Mouse (Mus musculus) T-helper 2 cell (primary cell): ENCODE data around the gene D430042O09Rik.
"Not testable (repeated sequence)": the region's sequence is repeated elsewhere in the genome, so short reads cannot be mapped to it uniquely, and the experiment has no call there.

ENCODE experiments used
- in situ Hi-C: fragments of 300-600 bp; cut with MboI, MseI; formaldehyde crosslinking; loops from one replicate; pipeline ENCODE4 v1.15.1; 2025; ENCODE audit warnings: high pct_unique_total_duplicates

Gene D430042O09Rik

GRCm38 (mm10) chr7:125707593-125708022, at the start of gene D430042O09Rik, which contains the start of gene Gtf3c1:
D430042O09Rik (plus strand) TSS chr7:125707888.
Gtf3c1 (minus strand) TSS chr7:125707780.
- in situ Hi-C loops = no loop called here

DNA sequence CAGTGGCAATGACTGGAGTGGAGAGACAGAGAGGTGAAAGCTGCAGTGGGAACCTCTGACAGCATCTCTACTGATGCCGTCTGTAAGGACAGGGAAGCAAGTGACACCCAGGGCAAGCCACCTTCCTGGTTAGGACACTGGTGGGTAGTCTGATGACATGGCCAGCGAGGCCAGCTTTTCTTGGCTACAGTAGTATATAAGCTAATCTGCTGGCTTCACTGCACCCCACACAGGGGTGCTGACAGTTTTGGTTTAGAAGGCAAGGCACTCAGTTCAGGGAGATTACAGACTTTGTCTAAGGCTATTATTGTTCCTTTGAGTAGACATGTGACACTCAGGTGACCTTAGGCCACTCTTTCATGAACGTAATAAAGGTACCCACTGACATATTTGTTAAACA, 44.0 kb upstream of the D430042O09Rik start:
- in situ Hi-C loops = no loop called here

DNA sequence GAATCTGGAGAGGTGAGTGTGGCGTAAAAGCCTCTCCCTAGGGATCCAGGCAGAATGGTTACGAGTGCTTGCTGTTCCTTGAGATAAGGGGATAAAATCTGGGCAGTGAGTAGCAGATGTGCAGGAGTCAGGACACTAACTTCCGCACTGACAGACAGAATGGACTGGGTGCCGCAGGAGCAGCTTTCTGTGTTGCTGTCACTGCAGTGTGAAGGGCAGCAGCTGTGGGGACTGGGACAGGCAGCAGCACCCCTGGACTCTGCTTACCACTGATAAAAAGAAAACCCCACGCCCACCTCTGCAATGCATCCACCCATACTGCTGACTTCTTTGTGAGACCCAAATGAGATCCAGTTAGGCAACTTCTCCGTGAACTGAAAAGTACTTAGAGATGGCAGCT, 36.8 kb upstream of the D430042O09Rik start:
- in situ Hi-C loops = no loop called here

DNA sequence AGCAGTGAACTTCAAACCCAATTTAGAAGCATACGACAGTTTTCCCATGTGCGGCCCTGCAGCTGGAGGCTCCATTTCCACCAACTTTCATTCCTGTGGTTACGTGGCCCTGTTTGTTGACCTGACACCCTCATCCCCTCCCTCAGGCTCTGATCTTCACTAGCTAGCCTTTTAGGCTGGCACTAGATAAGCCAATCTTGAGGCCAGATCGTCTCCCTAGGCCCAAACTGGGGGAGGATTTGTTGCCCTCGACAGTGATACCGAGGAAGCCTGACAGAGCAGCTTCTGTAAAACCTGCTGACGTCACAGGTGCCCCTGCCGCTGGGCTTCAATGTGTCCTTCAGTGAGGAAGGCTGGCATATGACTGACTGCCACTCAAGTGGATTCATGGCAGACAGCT, 36.3 kb upstream of the D430042O09Rik start:
- in situ Hi-C loops = no loop called here

- in situ Hi-C loops = no loop called here
Observed at GRCm38 (mm10) chr7:125674916-125675315, 32.8 kb upstream of the D430042O09Rik start.

DNA sequence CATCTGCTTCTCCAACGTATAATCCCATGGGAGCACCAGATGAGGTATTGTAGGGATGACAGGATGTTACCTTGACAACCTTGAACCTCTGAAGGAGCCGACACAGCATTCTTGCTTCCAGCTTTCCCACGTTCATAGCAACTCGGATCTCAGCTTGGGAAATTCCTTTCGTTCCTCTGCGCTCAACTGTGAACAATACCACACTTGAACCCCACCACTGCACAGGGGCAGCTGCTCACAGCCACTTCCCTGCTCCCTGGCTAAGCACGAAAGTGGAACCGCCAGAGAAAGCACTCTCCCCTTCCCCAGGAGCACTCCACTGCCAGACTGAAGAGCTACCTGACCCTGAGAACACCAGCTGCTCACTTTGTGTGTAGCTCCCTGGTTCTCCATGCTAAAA, 28.9 kb upstream of the D430042O09Rik start:
- in situ Hi-C loops = no loop called here

DNA sequence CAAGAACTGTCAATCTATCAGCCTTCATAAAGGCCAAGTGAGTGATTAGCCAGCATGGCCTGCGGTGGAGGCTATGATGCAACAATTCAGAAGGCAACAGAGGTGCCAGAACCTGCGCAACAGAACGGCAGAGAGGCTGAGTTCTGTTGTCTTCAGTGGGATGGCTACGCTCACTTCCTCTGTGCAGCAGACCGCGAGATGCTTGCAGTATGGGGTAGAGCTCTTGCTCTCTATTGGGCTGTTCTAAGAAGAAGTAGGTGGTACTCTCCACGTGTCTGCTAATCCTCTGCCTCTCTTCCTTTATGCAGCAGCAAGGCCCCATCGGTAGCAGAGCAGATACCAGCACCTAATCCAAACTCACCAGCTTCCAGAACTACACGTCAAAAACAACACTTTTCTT, 27.8 kb upstream of the D430042O09Rik start:
- in situ Hi-C loops = no loop called here

DNA sequence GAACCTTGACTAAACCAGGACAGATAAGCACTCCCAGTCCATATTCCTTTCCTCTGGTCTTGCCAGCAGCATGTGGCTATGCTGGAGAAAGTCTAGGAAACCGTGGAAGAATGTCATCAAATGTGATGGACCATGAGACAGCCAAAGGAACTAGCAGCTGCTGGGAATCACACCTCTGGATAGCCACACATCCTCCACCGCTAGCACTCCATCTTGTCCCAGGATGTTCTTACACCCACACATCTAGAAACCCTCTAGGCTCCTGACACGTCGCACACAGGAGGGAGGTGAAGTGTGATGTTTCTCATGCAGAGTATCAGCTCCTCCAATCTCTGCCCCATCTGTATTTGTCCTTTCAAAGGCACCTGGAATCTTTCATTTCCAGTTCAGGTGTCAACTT, 17.2 kb upstream of the D430042O09Rik start:
- in situ Hi-C loops = no loop called here

GRCm38 (mm10) chr7:125694056-125694455, 13.6 kb upstream of the D430042O09Rik start:
- in situ Hi-C loops = no loop called here

- in situ Hi-C loops = no loop called here
Observed at GRCm38 (mm10) chr7:125702791-125703190, 4.9 kb upstream of the D430042O09Rik start.

DNA sequence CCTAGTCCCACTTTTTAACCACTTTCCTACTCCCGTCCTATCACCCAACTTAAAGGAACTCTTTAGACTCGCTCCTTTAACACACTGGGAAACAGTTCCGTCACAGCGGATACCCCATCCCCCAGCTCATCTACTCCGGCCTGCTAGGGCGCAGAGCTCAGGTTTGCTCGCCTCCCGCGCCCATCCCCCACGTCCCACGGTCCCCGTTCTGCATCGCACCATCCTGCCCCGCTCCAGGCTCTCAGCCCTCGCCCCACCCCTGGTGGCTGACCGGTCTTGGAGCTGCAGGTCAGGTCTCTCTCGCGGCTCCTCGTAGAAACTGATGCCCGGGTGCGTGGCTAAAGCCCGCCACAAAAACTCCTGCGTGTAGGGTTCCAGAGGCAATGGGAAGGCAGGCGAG, 502 bp upstream of the D430042O09Rik start:
- in situ Hi-C loops = no loop called here

DNA sequence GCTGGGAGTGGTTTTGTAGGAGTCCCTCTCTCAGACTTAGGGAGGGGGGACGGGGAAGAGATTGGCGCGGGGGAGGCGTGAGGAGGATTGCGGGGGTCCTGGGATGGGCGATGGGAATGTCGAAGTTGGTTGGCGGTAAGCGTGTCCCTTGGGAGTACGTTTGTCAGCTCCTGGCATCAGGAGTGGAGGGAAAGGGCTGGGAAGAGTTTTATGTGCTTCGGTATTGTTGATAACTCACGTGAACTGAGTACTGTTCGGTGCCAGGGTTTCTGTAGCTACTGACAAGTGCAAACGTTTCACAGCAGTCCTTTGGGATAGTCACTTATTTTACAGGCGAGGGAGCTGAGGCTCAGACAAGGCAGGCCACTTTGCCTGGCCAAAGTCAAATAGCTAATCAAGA, 412 bp downstream of the D430042O09Rik start:
- in situ Hi-C loops = no loop called here

- in situ Hi-C loops = not testable (repeated sequence)
Observed at GRCm38 (mm10) chr7:125713542-125714055, 5.9 kb downstream of the D430042O09Rik start.

DNA sequence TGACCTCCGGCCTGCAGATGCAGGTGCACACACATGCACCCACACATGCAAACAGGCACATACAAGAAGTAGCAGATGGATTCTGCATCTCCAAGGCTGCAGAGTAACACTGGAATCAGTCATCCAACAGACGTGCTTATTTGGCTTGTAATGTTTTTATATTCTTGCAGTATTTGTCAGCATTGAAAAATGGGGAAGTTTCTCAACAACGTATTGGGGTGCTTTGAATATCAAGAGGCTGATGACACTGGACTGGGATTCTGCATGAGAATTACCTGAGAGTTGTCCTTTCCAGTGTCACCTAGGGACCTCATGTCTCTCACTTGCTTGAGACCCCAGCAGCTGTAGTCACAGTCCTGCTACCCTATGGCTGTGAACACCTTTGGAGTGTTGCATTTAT, 7.1 kb downstream of the D430042O09Rik start:
- in situ Hi-C loops = no loop called here

DNA sequence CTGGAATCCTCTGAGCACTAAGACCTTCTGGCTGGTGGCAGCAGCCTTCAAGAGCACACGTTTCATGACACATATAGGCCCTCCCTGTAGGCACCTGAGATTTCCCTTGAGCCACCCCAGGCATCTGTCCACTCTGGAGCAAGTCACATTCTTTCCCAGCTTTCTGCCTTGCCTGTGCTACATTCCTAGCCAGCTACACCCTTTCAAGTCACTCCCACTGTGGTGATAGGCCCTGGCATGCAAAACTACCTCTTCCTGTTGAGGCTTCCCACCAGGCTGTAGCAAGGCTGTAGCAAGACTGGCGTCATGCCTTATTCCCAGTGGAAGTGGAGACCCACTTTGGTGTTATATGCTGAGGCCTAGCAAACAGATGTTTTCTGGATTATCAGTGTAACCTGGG, 9.0 kb downstream of the D430042O09Rik start:
- in situ Hi-C loops = no loop called here

- in situ Hi-C loops = no loop called here
Observed at GRCm38 (mm10) chr7:125717612-125718011, 9.9 kb downstream of the D430042O09Rik start.

GRCm38 (mm10) chr7:125720370-125720769, 12.7 kb downstream of the D430042O09Rik start:
- in situ Hi-C loops = no loop called here

- in situ Hi-C loops = no loop called here
Observed at GRCm38 (mm10) chr7:125721033-125721432, 13.3 kb downstream of the D430042O09Rik start.

DNA sequence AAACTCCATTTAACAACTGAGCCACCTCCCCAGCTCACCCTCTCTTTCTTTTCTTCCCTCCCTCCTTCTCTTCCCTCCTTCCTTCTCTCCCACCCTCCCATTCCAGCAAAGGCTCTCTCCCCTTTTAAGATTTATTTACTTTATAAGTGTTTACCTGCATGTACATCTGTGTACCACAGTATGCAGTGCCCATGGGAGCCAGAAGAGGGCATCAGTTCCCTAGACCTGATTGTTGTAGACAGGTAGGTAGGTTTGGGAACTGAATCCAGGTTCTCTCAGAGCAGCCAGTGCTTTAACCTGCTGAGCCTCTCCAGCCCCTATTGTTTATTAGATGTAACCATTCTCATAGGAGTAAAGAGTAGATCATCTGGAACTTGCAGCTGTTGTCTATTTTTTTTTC, 14.4 kb downstream of the D430042O09Rik start:
- in situ Hi-C loops = no loop called here

DNA sequence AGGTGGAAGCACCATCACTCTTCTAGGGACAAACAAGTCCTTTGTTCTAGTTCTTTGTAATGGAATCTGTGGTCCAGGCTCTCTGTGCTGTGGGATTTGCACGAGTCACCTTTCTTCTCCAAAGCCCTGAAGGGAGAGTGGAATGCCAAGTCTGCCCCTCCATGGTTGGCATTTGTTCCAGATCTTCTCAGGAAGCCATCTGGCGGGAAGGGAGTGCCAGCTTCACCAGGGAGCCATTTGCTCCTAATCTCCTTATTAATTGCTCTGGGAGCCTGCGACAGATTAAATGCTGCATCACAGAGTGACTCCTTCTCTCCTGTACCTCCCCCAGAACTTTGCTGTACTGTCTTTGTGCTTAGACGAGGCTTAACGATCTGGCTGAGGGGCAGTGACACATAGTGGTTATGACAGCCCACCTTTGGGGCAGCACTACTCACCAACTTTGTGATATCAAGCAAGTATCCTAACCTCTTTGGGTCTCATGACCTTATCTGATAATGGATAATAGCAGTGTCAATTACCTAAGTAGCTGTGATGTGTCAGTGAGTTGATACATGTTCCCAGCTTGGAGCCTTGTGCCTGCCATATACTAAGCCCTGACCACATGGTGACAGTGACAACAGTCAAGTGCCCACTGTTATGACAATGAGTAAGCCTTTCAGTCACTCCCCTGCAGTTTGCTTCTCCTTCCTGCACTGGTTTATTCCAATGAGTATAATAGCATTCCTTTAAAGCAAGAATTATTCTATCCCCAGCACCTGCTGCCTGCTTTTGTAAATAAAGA, 15.7 kb downstream of the D430042O09Rik start:
- in situ Hi-C loops = no loop called here

DNA sequence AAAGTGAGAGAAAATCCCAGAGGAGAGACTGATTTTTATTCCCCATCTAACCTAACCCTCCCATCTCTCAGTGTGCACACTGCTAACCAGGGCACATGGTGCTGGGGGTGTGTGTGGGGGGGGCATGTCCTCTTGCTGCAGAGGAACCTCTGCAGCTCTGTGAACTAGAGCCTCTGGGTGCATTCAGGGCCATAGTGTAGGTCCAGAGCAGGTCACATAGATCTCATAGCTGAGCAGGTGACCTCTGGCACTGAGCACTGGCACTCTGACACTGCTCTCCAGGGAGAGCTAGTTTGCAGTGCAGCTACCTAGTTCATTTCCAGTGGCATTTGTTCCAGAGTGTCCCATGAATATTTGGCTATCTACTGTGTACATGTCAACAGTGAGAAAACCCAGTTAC, 24.0 kb downstream of the D430042O09Rik start:
- in situ Hi-C loops = no loop called here

DNA sequence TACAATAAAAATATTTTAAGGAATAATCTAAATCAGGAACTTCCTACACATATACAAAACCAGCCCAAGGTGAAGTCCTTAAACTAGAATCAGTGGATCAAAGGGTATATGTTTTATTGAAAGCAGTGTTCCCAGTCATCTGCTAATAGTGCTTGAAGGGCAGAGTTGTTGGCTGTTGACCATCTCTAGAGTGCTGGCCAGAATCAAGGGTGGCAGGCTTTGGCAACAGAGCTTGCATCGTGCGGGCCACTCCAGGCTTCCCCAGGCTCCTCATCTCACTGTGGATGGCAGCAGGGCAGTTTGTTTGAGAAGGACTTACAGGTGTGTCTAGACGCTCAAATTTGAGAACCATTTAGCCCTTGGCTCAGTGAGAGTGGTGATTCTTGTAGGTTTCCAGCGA, 26.1 kb downstream of the D430042O09Rik start:
- in situ Hi-C loops = no loop called here

- in situ Hi-C loops = no loop called here
Observed at GRCm38 (mm10) chr7:125736366-125737015, 28.8 kb downstream of the D430042O09Rik start.
